Mouse (Mus musculus): ENCODE measurements around the gene Chrm4. TPM values are rescaled to one million over a fixed set of nuclear protein-coding genes. Genes with fewer than 3 reads are reported as not detected.

Gene Chrm4
- not detected for polyA plus RNA-seq (2014; fragmentation: Illumina TruSeq; extraction: RNeasy Lipid Tissue Mini Kit (QIAGEN cat#74804); ENCODE audit: low read depth, low replicate concordance)

DNA sequence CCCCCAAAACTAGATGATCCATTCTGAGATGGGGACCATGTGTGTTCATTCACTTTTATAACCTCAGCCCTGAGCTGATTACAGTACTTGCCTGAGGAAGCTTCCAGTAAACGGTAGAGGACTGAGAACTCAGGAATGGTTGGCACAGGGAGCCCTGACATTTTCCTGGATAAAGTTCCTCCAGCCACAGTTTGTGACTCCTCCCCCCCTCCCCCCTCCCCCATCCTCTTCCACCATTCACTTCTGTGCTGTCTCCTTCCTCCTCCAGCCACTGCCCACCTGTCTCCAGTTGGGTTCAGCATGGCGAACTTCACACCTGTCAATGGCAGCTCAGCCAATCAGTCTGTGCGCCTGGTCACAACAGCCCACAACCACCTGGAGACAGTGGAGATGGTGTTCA, at the start of gene Chrm4:
Gene Chrm4, plus strand, starts transcription at position 301 of the 400 bp plus-strand sequence.

GRCm38 (mm10) chr2:91932160-91932711, 5.2 kb downstream of the Chrm4 start, which contains the start of gene Mdk:
Mdk (minus strand) TSS chr2:91932297.

DNA sequence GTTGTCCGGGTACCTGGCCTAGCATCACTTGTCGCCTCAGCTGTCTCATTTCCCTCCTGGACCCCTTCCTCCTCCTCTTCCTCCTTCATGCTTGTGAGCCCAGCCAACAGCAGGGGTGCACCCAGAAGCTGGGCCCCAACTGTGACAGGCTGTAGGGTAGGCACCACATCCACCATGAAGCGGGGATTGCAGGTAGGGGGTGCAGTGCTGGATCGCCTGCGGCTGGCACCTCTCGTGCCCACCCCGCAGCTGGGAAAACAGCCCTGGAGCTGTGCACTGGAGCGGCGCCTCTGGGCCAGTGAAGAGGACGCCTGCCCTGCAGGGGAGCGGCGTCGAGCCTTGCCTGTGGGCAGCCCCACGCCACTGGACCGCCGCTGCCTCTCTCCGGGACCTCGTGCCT, 18.4 kb downstream of the Chrm4 start, which contains the start of gene Gm9821:
Gene Gm9821, plus strand, starts transcription at position 221 of the 400 bp plus-strand sequence.

DNA sequence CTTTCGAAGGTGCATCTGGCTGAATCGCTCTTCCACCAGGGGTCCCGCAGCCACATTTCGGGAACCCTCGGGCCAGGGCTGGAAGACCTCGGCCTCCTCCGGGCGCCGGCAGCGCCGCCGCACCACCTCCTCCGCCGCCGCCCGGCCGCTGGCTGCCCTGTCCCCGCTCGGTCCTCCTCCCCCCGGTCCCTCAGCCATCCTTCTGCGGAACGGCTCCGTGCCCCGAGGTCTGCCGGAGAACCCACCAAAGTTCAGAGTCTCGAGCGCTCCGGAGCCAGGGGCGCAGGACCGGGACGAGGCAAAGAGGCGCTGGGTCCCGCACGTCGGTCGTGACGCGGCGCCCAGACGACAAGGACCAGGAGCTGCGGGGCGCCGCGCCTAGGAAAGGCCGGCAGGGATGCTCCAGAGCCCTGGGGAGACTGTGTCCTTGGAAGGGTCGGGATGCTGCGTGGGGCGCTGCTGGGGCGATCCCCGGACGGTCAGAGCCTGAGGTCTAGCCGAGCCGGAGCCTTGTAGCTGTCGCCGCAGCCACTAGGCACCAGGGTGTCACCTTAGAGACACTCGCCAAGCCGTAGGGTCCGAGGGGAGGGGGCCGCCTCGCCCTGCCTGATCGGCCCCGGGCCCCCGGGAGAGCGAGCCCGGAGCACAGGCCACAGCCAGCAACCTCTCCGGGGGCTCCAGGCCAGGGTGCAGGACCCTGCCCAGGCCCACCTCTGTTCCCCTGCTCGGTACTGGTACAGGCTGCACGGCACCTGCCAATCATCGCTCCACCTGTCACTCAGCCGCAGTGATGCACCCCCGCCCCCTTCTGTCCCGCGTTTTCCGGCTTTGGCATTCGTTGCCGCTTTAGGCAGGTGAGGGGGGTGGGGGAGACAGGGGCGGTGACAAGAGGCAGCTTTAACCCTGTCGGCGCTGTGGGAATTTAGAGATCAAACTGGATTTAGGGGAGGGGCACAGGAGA, 48.8 kb downstream of the Chrm4 start, which contains the start of gene Dgkz:
Gene Dgkz, minus strand, starts transcription at position 284 of the 961 bp plus-strand sequence.

Other genes starting within 250 kb of the Chrm4 start
- 19.2 TPM for gene Atg13, start 216.7 kb upstream of the Chrm4 start, polyA plus RNA-seq (2014; fragmentation: Illumina TruSeq; extraction: RNeasy Lipid Tissue Mini Kit (QIAGEN cat#74804); ENCODE audit: low read depth, low replicate concordance)
- 11.1 TPM for gene Harbi1, start 216.4 kb upstream of the Chrm4 start, polyA plus RNA-seq (2014; fragmentation: Illumina TruSeq; extraction: RNeasy Lipid Tissue Mini Kit (QIAGEN cat#74804); ENCODE audit: low read depth, low replicate concordance)
- 7.0 TPM for gene Ambra1, start 197.1 kb upstream of the Chrm4 start, polyA plus RNA-seq (2014; fragmentation: Illumina TruSeq; extraction: RNeasy Lipid Tissue Mini Kit (QIAGEN cat#74804); ENCODE audit: low read depth, low replicate concordance)
- not detected for gene Mdk, start 5.0 kb downstream of the Chrm4 start, polyA plus RNA-seq (2014; fragmentation: Illumina TruSeq; extraction: RNeasy Lipid Tissue Mini Kit (QIAGEN cat#74804); ENCODE audit: low read depth, low replicate concordance)
- 0.10 TPM for gene Gm9821, start 18.5 kb downstream of the Chrm4 start, polyA plus RNA-seq (2014; fragmentation: Illumina TruSeq; extraction: RNeasy Lipid Tissue Mini Kit (QIAGEN cat#74804); ENCODE audit: low read depth, low replicate concordance)
- 0.31 TPM for gene Dgkz, start 48.6 kb downstream of the Chrm4 start, polyA plus RNA-seq (2014; fragmentation: Illumina TruSeq; extraction: RNeasy Lipid Tissue Mini Kit (QIAGEN cat#74804); ENCODE audit: low read depth, low replicate concordance)
- gene Creb3l1, start 97.3 kb downstream of the Chrm4 start, polyA plus RNA-seq (2014; fragmentation: Illumina TruSeq; extraction: RNeasy Lipid Tissue Mini Kit (QIAGEN cat#74804); ENCODE audit: low read depth, low replicate concordance) = 2.2 TPM
- gene Phf21a, start 165.9 kb downstream of the Chrm4 start, polyA plus RNA-seq (2014; fragmentation: Illumina TruSeq; extraction: RNeasy Lipid Tissue Mini Kit (QIAGEN cat#74804); ENCODE audit: low read depth, low replicate concordance) = 126 TPM

All from testis, adult 10 weeks (tissue).